Mouse (Mus musculus): ENCODE measurements around the gene Gm10130.
"Not testable (repeated sequence)": the region's sequence is repeated elsewhere in the genome, so short reads cannot be mapped to it uniquely, and the experiment has no call there.

Gm10130 gene

GRCm38 (mm10) chr2:150323402-150323801, at the start of gene Gm10130:
Gene Gm10130, plus strand, starts transcription at chr2:150323702.
- DNase-seq (ENCODE audit: low spot score in 2 of 2) = no peak

GRCm38 (mm10) chr2:150293669-150294068, 29.8 kb upstream of the Gm10130 start:
- no peak for DNase-seq (ENCODE audit: low spot score in 2 of 2)

GRCm38 (mm10) chr2:150299096-150299495, 24.4 kb upstream of the Gm10130 start:
- DNase-seq (ENCODE audit: low spot score in 2 of 2) = no peak

- DNase-seq (ENCODE audit: low spot score in 2 of 2) = no peak
Observed at GRCm38 (mm10) chr2:150307183-150307773, 16.2 kb upstream of the Gm10130 start.

DNA sequence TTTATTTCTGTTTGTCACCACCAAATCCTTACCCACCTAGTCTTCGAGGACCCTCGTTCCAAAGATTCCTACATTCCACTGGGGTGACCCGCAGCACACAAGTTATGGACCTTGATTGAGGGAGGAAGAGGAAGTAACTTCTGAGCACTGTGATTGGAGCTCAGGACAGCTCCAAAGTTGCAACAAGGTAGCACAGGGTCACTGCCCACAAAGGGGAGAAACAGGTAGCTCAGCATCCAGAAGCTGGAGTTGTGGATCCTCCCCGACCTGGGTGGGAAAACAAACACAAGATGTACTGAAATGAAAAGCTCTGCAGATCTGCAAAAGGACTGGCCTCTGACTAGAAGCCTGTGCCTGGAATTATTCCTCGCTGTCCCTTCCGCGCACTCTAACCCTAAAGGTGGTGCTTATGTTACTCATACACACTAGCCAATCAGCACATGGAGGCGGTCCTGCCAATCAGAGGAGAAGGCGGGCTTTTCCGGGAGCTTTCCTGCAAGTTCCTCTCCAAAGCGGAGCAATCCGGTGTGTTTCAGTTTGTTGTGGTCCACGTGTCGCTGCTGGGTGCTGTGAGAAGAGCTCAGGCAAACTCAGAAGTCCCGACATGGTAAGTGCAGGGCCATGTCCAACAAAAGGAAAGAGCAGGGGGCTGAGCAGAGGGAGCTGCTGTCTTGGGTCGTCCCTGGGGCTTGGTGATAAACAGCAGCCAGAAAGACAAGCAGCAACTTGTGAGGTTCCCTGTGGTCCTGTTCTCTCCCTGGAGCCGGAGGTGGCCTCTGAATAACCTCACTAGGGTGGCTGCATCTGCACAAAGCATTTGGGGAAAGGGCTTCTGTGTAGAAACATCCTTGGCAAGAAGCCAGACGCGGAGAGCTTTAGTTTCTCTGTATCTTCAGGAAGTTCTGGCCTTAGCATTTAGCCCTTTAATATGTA, 12.3 kb upstream of the Gm10130 start:
- DNase-seq (ENCODE audit: low spot score in 2 of 2) = peak; percentile 94 to 95

- no peak for DNase-seq (ENCODE audit: low spot score in 2 of 2)
Observed at GRCm38 (mm10) chr2:150316140-150316539, 7.4 kb upstream of the Gm10130 start.

- no peak for DNase-seq (ENCODE audit: low spot score in 2 of 2)
Observed at GRCm38 (mm10) chr2:150318973-150319372, 4.5 kb upstream of the Gm10130 start.

DNA sequence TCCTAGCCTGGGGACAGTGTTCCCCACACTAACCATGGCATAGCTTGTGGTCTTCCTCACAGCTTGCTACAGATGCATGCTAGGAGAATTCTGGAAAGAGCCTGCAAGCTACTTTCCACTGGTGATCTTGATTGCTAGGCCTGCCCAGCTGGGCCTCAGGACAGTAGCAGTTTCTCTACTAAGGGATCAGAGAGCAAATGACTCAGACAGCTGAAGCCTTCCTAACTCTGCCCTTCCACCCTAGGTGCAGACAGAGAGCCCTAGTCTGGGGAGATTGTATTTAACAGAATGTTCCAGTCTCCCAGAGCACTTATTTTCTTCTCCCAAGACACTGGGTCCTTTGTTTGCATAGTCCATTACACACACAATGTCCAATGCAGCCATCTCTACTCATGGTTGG, 33.6 kb downstream of the Gm10130 start:
- not testable (repeated sequence) for DNase-seq (ENCODE audit: low spot score in 2 of 2)

DNA sequence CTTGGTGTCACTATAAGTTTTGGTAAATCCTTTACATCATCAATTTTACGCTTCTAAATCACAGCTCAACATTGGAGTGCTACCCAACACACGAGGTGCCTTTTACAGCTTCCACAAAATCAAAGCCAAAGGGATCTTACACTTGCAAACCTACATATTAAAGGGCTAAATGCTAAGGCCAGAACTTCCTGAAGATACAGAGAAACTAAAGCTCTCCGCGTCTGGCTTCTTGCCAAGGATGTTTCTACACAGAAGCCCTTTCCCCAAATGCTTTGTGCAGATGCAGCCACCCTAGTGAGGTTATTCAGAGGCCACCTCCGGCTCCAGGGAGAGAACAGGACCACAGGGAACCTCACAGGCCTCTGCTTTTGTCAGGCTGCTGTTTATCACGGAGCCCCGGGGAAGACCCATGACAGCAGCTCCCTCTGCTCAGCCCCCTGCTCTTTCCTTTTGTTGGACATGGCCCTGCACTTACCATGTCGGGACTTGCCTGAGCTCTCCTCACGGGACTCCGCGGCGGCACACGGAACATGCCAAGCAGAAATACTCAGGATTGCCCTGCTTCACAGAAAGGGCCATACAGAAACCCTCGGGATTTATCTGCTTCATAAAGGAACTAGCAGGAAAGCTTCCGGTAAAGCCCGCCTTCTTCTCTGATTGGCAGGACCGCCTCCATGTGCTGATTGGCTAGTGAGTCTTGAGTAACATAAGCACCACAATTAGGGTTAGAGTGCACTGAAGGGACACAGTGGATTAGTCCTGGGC, 38.8 kb downstream of the Gm10130 start, which contains the start of gene 3300002I08Rik:
Gene 3300002I08Rik, minus strand, starts transcription at position 653 of the 765 bp plus-strand sequence.
- DNase-seq (ENCODE audit: low spot score in 2 of 2) = peak; percentile 94 to 95

- no peak for DNase-seq (ENCODE audit: low spot score in 2 of 2)
Observed at GRCm38 (mm10) chr2:150362878-150363229, 39.4 kb downstream of the Gm10130 start.

- not testable (repeated sequence) for DNase-seq (ENCODE audit: low spot score in 2 of 2)
Observed at GRCm38 (mm10) chr2:150385553-150386106, 62.1 kb downstream of the Gm10130 start.

GRCm38 (mm10) chr2:150390198-150390597, 66.7 kb downstream of the Gm10130 start:
- DNase-seq (ENCODE audit: low spot score in 2 of 2) = no peak

DNA sequence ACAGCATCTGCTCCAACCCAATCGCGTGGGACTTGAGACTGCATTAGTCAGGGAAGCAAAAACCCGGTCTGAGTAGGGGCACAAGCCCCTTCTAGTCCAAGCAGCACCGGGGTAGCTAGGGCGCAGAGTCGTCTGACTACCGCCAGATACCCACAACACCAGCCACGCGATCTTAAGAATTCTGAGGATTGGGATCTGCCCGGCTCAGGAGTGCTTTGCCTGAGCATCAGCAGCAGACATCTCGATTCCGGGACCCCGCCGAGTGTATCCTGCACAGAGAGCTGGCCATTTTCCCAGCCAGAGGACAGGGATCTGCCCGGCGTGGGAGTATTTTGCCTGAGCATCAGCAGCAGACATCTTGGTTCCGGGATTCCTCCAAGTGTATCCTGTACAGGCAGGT, 88.6 kb downstream of the Gm10130 start:
- not testable (repeated sequence) for DNase-seq (ENCODE audit: low spot score in 2 of 2)
